Comparison of ENCODE assay signal across 16 mouse cellular contexts in genomic region chr7:18403407-18403806, GRCm38 (mm10). TPM values are rescaled to one million over a fixed set of nuclear protein-coding genes. Genes with fewer than 3 reads are reported as not detected.
DNase-seq lines count a peak whose midpoint lies in the region; ATAC-seq and TF ChIP-seq lines count a peak whose summit lies in the region.
"Had no signal": no experiment of that assay in that cellular context is flagged by ENCODE, and none has a peak within 500 bp of the region (broad histone marks: within the 10 kb centered on the region; RNA-seq: fewer than 3 reads in every experiment).

No protein-coding gene starts in this region.

- 35% methylated on average over 11 of the region's 11 CpGs for WGBS in forebrain, embryonic 12.5 days
- 35% methylated on average over 11 of the region's 11 CpGs for WGBS in hindbrain, postnatal 0 days

- H3K27ac ChIP-seq in forebrain, embryonic 12.5 days: peak overlapping the region; percentile 1; the same call in 1 of the 2 replicates
- H3K27ac ChIP-seq in hindbrain, postnatal 0 days: no peak overlapping the region
- H3K27ac ChIP-seq: liver, embryonic 12.5 days; macrophage had no signal

- no peaks in the 10 kb centered on the region for H3K36me3 ChIP-seq in forebrain, embryonic 12.5 days (replicated peaks)
- no peaks in the 10 kb centered on the region for H3K36me3 ChIP-seq in hindbrain, postnatal 0 days (ENCODE audit: insufficient read depth, low read length)
- H3K36me3 ChIP-seq: liver, embryonic 12.5 days had no signal

- peak; percentile 1 for DNase-seq in retina, embryonic 14.5 days (ENCODE audit: low spot score)
- DNase-seq in retina, postnatal 1 day: no peak
- no peak for DNase-seq in hindbrain, postnatal 0 days (ENCODE audit: low spot score)
- DNase-seq in frontal cortex, adult 2 months (ENCODE audit: extremely low spot score in 1 of 2, low spot score in 1 of 2): no peak
- DNase-seq in ovary, adult 18-20 months (ENCODE audit: low spot score): no peak
- DNase-seq in thymus, postnatal 0 days (ENCODE audit: low spot score): no peak
- DNase-seq: kidney, postnatal 25 days; thymus, adult 2 months had no signal

- H3K9me3 ChIP-seq in forebrain, embryonic 12.5 days: peaks cover 17% of the 10 kb centered on the region
- peaks cover 7% of the 10 kb centered on the region; the same call in 1 of the 2 replicates for H3K9me3 ChIP-seq in hindbrain, postnatal 0 days (ENCODE audit: low read length)

- no peak for TF ChIP-seq CTCF in hindbrain, postnatal 0 days (IDR thresholded peaks at IDR 0.05; ENCODE audit: low read depth)

- peak overlapping the region; percentile 26; the same call in 1 of the 2 replicates for H3K4me2 ChIP-seq in forebrain, embryonic 12.5 days
- H3K4me2 ChIP-seq in hindbrain, postnatal 0 days (ENCODE audit: low read depth, low read length): no peak overlapping the region
- H3K4me2 ChIP-seq: liver, embryonic 12.5 days had no signal

- ATAC-seq in forebrain, embryonic 12.5 days (ENCODE audit: low FRiP score): no peak
- no peak for ATAC-seq in hindbrain, postnatal 0 days
- ATAC-seq: liver, embryonic 12.5 days had no signal

- no peaks in the 10 kb centered on the region for H3K4me1 ChIP-seq in forebrain, embryonic 12.5 days
- H3K4me1 ChIP-seq in hindbrain, postnatal 0 days (ENCODE audit: insufficient read depth, low read length): no peaks in the 10 kb centered on the region
- H3K4me1 ChIP-seq: liver, embryonic 12.5 days had no signal

- H3K27me3 ChIP-seq in forebrain, embryonic 12.5 days: no peaks in the 10 kb centered on the region
- no peaks in the 10 kb centered on the region for H3K27me3 ChIP-seq in hindbrain, postnatal 0 days (ENCODE audit: insufficient read depth, low read length)
- H3K27me3 ChIP-seq: liver, embryonic 12.5 days had no signal

- H3K4me3 ChIP-seq in forebrain, embryonic 12.5 days (replicated peaks): peak overlapping the region; percentile 33
- H3K4me3 ChIP-seq in hindbrain, postnatal 0 days (ENCODE audit: low read length): peak overlapping the region; percentile 17; the same call in 1 of the 2 replicates
- H3K4me3 ChIP-seq: liver, embryonic 12.5 days had no signal

- no peak overlapping the region for H3K9ac ChIP-seq in forebrain, embryonic 12.5 days
- no peak overlapping the region for H3K9ac ChIP-seq in hindbrain, postnatal 0 days (replicated peaks; ENCODE audit: low read length)
- H3K9ac ChIP-seq: liver, embryonic 12.5 days had no signal

RNA-seq across cellular contexts. Expression of gene Psg28, which starts 28.4 kb away (rescaled TPM):
- polyA plus RNA-seq in forebrain, embryonic 12.5 days (2016; fragmentation: Nextera tagmentation; extraction: Ambion mirVana): not detected in 2 replicates
- total RNA-seq in hindbrain, postnatal 0 days (2014; rRNA removed): not detected in 2 replicates
- polyA plus RNA-seq in hindbrain, postnatal 0 days (2015; fragmentation: Nextera tagmentation; extraction: Ambion mirVana): not detected in 2 replicates
- polyA plus RNA-seq in frontal cortex, adult 2 months (2012; rRNA removed): 0.10 and 0.53 TPM in 2 replicates
- polyA plus RNA-seq in thymus, postnatal 0 days (2015; fragmentation: Nextera tagmentation; extraction: Ambion mirVana): 0.06 and 0.07 TPM in 2 replicates
- total RNA-seq: granulocyte monocyte progenitor cell, adult 5-6 weeks; left cerebral cortex, adult 18-20 months; neutrophil, adult 5-6 weeks had no signal
- polyA plus RNA-seq: cerebellum, adult 2 months; heart, postnatal 0 days; liver, embryonic 12.5 days; macrophage; thymus, adult 2 months had no signal

RNA-seq across cellular contexts. Expression of gene Psg18, which starts 48.6 kb away (rescaled TPM):
- not detected in 2 replicates for polyA plus RNA-seq in forebrain, embryonic 12.5 days (2016; fragmentation: Nextera tagmentation; extraction: Ambion mirVana)
- total RNA-seq in hindbrain, postnatal 0 days (2014; rRNA removed): not detected in 2 replicates
- polyA plus RNA-seq in hindbrain, postnatal 0 days (2015; fragmentation: Nextera tagmentation; extraction: Ambion mirVana): not detected in 2 replicates
- polyA plus RNA-seq in frontal cortex, adult 2 months (2012; rRNA removed): 0.84 and 3.1 TPM in 2 replicates
- polyA plus RNA-seq in thymus, postnatal 0 days (2015; fragmentation: Nextera tagmentation; extraction: Ambion mirVana): 0.08 and 0.15 TPM in 2 replicates
- total RNA-seq: granulocyte monocyte progenitor cell, adult 5-6 weeks; left cerebral cortex, adult 18-20 months; neutrophil, adult 5-6 weeks had no signal
- polyA plus RNA-seq: cerebellum, adult 2 months; heart, postnatal 0 days; liver, embryonic 12.5 days; macrophage had no signal
